Mouse (Mus musculus) spleen, postnatal 4 days (tissue): ENCODE measurements around the gene Vmn2r29.
"Not testable (repeated sequence)": the region's sequence is repeated elsewhere in the genome, so short reads cannot be mapped to it uniquely, and the experiment has no call there.

Experiments
- DNase-seq, 2 experiments: peaks; one replicate each; pipeline ENCODE4 v3.0.0; 2022; ENCODE audit warnings: low spot score in 2 of 2

The Vmn2r29 gene

DNA sequence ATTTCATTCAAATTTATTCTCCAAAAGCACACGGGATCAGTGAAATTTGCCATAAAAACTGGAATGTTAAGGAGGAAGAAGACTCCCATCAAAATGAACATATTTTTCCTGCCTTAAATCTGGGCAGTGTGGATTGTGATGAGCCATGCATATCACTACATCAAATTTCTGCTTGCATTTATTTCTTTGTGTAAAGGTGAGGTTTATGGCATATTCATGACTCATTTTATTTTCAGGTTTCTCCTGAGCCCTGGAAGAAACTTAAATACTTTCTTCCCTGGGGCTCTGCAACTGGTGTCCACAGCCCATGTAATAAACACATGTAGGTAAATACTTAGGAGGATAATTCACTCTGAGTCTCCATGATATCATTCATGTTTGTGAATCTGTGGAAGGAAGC lies at the start of gene Vmn2r29:
TSS of gene Vmn2r29 (minus strand) at position 101 of the 400 bp plus-strand sequence.
- not testable (repeated sequence) for DNase-seq

DNA sequence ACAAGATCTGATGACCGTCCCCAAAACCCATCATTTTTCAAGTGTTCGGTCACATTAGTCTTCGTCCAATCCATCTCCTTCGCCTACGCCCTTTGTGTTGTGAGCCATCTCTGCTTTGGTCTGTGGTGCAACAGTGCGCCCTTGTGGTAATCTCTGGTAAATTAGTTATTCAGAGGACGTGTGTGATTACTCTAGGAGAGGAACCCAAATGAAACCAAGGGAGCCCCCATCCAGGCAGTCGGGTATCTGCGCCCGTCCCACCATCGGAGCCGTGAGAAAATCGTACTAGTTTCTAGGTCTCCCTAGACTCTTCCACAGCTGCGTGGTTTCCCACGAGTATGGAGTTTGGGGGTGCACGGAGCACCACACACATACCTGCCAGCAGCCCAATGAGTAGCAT lies 48.5 kb upstream of the Vmn2r29 start:
- DNase-seq, result peak; percentile 48 to 70

DNA sequence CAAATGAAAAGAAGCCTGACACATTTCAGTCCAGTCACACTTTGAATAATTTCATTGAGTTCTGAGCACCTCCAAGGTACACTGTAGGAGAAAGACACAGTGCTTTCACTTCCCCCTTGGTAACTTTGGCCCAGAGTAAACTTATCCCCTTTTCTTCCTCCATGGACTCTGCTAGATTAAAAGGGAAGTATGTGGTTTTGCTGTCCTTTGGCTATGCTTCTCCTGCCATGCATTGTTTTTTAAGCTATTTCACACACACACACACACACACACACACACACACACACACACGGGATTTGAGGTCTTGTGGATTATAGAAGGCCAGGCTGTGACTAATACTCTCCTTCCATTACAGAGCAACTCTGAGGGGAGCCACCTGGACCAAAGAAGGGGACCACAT lies 34.3 kb upstream of the Vmn2r29 start:
- DNase-seq, result no peak

DNA sequence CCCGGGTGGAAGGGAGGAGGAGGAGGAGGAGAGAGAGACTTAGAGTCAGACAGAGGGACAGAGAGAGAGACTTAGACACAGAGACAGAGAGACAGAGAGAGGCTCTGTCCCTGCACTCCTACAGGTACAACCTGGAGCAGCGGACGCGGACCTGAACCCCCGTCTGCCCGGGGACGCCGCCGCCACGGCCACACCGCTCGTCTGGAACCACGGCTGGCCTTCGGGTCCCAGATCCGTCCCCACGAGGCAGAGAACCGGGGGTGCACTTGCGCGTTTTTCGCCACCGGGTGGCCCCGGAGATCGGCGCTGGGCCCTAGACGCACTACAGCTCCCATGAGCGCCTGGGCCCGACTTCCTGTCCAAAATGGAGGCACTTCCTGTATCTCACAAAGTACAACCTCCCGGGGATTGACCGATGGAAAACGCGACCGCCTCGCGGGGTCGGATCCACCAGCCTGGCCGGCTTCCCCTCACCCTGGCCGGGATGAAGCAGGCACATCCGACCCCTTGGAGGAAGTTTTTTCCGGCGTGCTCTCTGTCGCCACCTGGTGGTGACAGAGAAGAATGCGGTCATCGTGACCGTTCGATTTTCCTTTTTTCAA lies 30.9 kb upstream of the Vmn2r29 start, which contains the start of gene Gm45844:
TSS of gene Gm45844 (minus strand) at position 324 of the 602 bp plus-strand sequence.
- peak; percentile 81 to 90 for DNase-seq

DNA sequence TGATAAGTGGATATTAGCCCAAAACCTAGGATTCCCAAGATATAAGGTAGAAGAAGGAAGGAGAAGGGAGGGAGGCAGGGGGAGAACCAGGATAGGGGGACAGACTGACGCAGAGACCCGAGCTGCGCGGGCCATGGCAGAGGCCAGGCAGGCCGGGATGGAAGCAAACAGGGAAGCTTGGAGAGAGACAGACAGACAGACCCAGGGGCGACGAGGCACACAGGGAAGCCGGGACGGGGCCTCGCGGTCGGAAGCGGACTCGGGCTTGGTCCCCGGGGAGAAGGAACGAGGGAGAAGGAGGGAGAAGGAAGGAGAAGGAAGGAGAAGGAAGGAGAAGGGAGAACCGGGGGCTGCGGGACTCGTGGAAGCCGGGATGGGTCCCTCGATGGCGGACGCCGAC lies 30.4 kb upstream of the Vmn2r29 start:
- peak in 1 of 2 experiments; percentile 66 for DNase-seq

DNA sequence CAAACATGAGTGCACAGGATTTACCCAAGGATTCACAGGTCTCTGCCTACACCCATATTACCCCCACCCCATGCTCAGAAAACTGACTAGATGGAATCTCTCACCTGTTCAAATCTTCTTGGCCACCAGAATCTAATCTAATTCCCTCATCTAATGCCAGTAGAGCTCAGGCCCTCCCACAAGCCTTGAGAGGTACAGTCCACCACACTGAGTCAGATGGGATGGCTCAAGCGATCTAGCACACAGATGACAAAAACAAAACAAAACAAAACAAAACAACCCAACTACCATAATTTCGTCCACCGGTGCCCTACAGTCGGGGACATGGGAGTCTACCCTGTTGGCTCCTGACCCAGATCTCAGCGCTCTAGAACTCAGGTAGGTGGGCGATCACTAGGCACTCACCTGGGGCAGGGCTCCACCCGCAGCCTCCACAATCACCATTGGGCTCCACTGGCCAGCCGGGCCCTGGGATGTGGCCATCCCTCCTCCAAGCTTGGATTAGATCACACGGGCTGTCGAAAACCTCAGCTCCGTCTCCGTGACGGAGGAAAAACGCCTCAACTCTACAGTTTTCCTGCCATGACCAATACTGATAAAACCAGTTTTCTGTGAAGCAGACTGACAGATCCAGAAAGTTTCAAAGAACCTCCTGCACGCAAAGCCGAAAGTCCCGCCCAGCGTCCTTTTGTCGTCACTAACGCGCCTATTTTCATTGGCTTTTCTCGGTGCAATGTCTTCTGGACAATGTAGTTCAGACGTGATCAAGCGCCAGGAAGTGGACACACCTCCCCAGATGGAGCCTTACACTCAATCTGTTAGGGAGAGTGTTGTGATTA lies 37.6 kb downstream of the Vmn2r29 start, which contains the start of gene Zfp772:
TSS of gene Zfp772 (minus strand) at position 686 of the 839 bp plus-strand sequence.
- DNase-seq, result peak in 1 of 2 experiments; percentile 28

DNA sequence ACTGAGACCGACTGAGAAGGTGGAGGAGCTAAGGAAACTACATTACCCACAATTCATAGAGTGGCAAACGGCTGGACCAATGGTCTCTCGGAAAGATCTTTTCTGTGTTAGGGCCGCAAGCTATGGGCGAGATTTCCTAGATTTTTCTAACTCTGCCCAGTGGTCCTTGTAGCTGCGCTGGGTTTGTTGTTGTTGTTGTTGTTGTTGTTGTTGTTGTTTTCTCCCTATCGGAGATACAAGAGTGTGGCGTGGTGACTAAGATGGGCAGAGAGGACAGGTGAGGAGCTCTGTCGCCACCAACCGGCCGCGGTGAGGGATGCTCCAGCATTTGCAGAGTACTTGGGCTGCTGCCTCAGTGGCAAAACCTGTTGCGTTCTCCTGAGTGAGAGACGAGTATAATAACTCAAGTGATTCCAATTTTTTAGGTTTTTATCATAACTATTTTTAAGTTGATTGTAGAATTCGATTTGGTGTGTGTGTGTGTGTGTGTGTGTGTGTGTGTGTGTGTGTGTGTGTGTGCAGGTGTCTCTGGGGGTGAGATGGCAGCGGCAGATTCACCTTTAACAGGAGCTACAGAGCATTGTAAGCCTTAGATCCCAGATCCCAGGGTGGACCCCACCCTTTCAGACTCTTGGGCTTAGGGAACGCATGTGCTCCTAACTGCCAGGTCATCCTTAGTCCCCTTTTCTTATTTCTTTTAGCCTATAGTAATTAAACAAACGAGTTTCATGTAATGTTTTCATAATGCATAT lies 58.8 kb downstream of the Vmn2r29 start:
- peak; percentile 43 to 80 for DNase-seq

DNA sequence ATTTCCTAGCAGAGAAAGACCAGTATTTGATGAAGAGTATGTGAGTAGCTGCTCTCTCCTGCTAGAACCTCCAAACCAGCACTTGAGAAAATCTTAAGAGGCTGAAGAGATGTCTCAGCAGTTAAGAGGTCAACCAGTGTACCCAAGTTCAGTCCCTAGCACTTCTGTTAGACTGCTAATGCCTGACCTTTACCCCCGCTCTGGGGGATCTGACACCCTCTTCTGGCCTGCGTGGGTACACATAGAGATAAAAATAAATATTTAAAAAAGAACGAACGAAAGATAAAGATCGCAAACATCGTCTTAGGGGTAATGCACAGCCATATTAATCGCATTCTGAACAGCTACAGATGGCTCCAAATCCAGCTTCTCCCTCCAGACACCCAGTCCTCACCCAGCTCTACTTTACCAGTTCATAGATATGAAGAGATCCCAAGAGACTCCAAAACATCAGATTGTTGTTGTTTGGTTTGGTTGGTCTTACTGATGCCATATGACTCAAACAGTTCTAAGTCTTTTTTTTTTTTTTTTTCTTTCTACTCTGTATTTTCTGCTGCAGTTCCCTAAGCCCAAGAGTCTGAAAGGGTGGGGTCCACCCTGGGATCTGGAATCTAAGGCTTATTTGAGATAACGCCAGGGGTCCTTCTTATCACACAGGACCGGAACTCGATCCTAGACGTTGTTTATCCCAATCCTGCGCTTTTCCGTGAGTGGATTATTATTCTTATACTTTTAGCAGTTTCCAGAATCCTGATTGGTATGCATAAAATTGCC lies 59.5 kb downstream of the Vmn2r29 start:
- no peak for DNase-seq

DNA sequence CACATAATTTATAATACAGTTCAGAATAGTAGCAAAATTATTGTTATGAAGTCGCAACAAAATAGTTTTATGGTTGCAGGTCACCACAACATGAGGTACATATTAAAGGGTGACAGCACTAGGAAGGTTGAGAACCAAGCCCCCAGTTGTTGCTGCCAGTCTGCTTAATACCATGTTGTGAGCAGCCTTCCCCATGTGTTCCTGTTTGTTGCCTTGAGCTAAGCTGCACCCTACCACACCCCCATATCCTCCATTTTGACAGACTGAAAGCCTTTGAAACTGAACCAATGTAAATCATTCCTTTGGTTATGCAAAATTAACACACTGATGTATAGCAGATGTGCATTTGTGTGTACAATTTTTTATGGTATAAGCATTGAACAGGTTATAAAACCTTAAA lies 61.2 kb downstream of the Vmn2r29 start:
- no peak for DNase-seq
